Mouse (Mus musculus) stomach, postnatal 0 days (tissue): ENCODE measurements at regions not wholly inside any gene's neighbourhood (a gene's known extent, or its start where the extent isn't known, plus 50 kb on each side); places are given as distances from the start of the nearest gene placed in this dataset.

Experiments used
- CTCF ChIP-seq: IDR thresholded peaks from 2 replicates; pipeline ENCODE4 v1.5.1; 2016; ENCODE audit warnings: antibody characterized with exemption, low read depth, mild to moderate bottlenecking, moderate library complexity
- EP300 ChIP-seq: optimal IDR thresholded peaks from 2 replicates; pipeline ENCODE3; 2016; ENCODE audit warnings: antibody characterized with exemption

DNA sequence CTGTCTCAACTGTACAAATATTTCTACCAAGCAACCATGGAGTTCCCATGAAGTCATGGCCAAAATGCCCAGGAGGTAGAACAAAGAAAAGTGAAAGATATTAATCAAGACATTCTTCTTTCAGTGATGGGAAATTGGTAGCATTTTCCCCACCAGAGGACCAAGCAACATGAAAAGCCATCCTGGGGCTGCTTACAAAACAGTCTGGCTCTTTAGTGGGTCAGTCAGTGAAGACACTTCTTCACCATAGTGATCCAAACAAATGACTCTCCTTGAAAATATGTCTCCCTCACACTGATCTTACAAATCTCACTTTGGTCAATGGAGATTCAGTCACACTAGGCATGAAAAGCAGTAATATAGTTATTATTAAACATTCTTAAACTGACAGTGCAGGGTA lies 299.8 kb upstream of the Gm9747 start:
- no peak for TF ChIP-seq CTCF
- no peak for TF ChIP-seq EP300
